Mouse (Mus musculus) midbrain, embryonic 10.5 days (tissue): ENCODE data around the gene Iars2. TPM values are rescaled to one million over a fixed set of nuclear protein-coding genes. Genes with fewer than 3 reads are reported as not detected.

Experiments
- DNase-seq: peaks from one replicate; pipeline ENCODE4 v3.0.0-alpha.2; 2017; ENCODE audit warnings: low spot score
- H3K27ac ChIP-seq: fragments of 300-500 bp; sonication (generic); replicated peaks from 2 replicates; pipeline ENCODE4 v1.5.1; 2016; ENCODE audit warnings: mild to moderate bottlenecking
- H3K27me3 ChIP-seq: fragments of 300-500 bp; sonication (generic); 2 replicates; pipeline ENCODE4 v1.6.1; 2016; ENCODE audit warnings: low read depth, mild to moderate bottlenecking; ENCODE audit not compliant: poor library complexity, severe bottlenecking
- H3K36me3 ChIP-seq: fragments of 300-500 bp; sonication (generic); 2 replicates; pipeline ENCODE4 v1.6.1; 2016; ENCODE audit warnings: mild to moderate bottlenecking, moderate library complexity
- H3K4me1 ChIP-seq: fragments of 300-500 bp; sonication (generic); 2 replicates; pipeline ENCODE4 v1.6.1; 2016
- H3K4me3 ChIP-seq: fragments of 300-500 bp; sonication (generic); 2 replicates; pipeline ENCODE4 v1.5.1; 2016; ENCODE audit warnings: mild to moderate bottlenecking, moderate library complexity
- H3K9me3 ChIP-seq: fragments of 300-500 bp; sonication (generic); replicated peaks from 2 replicates; pipeline ENCODE4 v1.6.1; 2016; ENCODE audit warnings: mild to moderate bottlenecking
- WGBS: fragments of 180-500 bp; shearing (Covaris S2); methylation state at CpG from one replicate; pipeline ENCODE4 v1.1.7; 2016; 5-methylcytosine and 5-hydroxymethylcytosine counted together
- polyA plus RNA-seq: library from polyadenylated mRNA; unstranded; fragments of >200 nt; fragmentation: Nextera tagmentation; extraction: Ambion mirVana; gene quantifications from 2 replicates; pipeline ENCODE4 v1.2.1, GENCODE M21; 2016

Iars2 gene
- polyA plus RNA-seq, 1 experiment from 2014 or later: 25.7 TPM

DNA sequence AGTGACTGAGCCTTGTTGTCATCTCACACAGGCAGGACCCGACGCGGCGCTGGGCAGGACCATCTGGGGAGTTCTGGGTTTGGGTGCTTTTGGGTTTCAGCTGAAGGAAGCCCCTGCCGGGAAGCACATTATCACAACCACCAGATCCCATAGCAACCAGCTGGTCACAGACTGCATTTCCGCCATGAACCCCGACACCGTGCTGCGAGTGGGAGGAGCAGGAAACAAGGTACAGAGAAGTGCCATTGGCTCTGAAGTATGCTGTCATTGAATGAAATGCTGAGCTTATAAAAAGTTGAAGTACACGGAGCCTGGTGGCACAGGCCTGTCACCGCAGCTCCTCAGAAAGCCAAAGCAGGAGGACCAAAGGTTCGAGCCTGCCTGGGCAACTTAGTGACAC lies 23.0 kb upstream of the Iars2 start:
- Histone ChIP-seq H3K9me3 (no peaks in the 10 kb centered on the region), H3K4me1 (no peaks in the 10 kb centered on the region), H3K36me3 (peaks cover 94% of the 10 kb centered on the region), H3K27me3 (no peaks in the 10 kb centered on the region), H3K27ac (no peak overlapping the region), H3K4me3 (no peak overlapping the region)
- 92% methylated on average over 12 of the region's 12 CpGs for whole genome bisulfite sequencing
- no peak for DNase-seq

DNA sequence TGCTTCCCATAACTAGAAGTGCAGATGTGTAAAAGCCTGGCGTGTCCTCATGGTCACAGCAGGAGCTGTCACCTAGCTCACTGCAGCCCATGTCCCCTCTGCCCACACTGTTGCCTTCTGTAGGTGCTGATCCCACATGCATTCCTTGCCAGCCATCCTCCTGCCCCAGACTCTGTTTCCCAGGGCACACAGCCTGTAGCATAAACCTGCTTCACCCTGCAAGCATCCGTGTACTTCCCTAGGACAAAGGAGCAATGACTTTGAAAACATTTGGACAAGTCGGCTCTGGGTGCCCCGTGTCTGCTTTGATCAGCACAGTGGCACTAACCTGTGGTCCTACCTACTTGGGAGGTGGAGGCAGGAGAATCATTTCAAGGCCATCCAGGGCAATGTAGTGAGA lies 21.4 kb upstream of the Iars2 start:
- Histone ChIP-seq H3K9me3 (no peaks in the 10 kb centered on the region), H3K27me3 (no peaks in the 10 kb centered on the region), H3K4me3 (no peak overlapping the region), H3K27ac (no peak overlapping the region), H3K4me1 (no peaks in the 10 kb centered on the region), H3K36me3 (peaks cover 95% of the 10 kb centered on the region)
- 96% methylated on average over 4 of the region's 4 CpGs for WGBS
- DNase-seq: no peak

DNA sequence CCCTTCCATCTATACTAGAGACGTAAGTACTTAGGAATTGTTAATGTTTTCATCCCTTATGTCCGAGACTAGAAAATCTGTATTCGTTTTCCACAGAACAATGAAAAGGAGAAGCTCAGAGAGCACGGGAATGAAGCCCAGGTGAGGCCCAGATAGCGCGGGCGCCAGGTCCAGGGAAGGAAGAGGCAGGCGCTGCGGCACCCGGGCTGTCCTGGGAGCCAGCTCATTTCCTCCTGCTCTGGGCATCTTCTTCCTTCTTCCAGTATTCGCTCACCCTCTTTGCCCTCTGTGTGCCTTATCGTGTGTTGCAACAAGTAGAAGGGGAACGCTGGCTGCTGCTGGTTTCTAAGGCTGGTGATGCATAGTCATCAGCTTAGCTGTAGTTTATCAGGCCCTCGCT lies 20.5 kb upstream of the Iars2 start:
- H3K36me3 ChIP-seq: peaks cover 95% of the 10 kb centered on the region
- H3K4me3 ChIP-seq: no peak overlapping the region
- no peaks in the 10 kb centered on the region for H3K4me1 ChIP-seq
- H3K27ac ChIP-seq: no peak overlapping the region
- no peak for DNase-seq
- no peaks in the 10 kb centered on the region for H3K27me3 ChIP-seq
- H3K9me3 ChIP-seq: no peaks in the 10 kb centered on the region
- 92% methylated on average over 14 of the region's 14 CpGs for WGBS

GRCm38 (mm10) chr1:185346188-185346587 lies 17.0 kb upstream of the Iars2 start:
- Histone ChIP-seq H3K27ac (no peak overlapping the region), H3K36me3 (peaks cover 100% of the 10 kb centered on the region), H3K4me1 (no peaks in the 10 kb centered on the region), H3K9me3 (no peaks in the 10 kb centered on the region), H3K27me3 (no peaks in the 10 kb centered on the region), H3K4me3 (no peak overlapping the region)
- no peak for DNase-seq
- WGBS: 80% methylated on average over 10 of the region's 10 CpGs

GRCm38 (mm10) chr1:185343422-185343821 lies 14.2 kb upstream of the Iars2 start:
- Histone ChIP-seq H3K9me3 (no peaks in the 10 kb centered on the region), H3K27me3 (no peaks in the 10 kb centered on the region), H3K4me1 (no peaks in the 10 kb centered on the region), H3K36me3 (peaks cover 98% of the 10 kb centered on the region), H3K4me3 (no peak overlapping the region), H3K27ac (no peak overlapping the region)
- no peak for DNase-seq
- 86% methylated on average over 8 of the region's 8 CpGs for WGBS

- no peak for DNase-seq
- 96% methylated on average over 4 of the region's 4 CpGs for WGBS
- H3K27ac ChIP-seq: no peak overlapping the region
- H3K9me3 ChIP-seq: no peaks in the 10 kb centered on the region
- H3K4me3 ChIP-seq: no peak overlapping the region
- no peaks in the 10 kb centered on the region for H3K4me1 ChIP-seq
- no peaks in the 10 kb centered on the region for H3K27me3 ChIP-seq
- H3K36me3 ChIP-seq: peaks cover 95% of the 10 kb centered on the region
These were observed 13.2 kb upstream of the Iars2 start for GRCm38 (mm10) chr1:185342441-185342840.

DNA sequence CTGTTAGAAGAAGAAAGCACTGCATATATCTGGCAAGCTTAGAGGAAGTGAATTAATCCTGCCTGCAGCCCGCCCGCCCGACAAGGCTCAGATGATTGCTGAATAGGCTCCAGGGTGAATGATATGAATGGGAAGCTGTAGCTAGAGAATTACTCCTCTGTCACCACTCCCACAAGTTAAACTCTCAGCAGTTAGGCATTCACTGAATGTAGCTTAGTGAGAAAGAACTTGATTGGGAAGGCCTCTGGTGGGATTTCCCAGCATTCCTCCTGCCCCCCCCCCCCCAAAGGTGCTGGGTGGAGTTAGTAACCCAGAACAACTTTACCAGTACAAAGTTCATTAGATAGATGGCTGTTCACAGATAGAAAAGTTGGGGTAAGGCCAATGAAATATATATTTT lies 7.3 kb upstream of the Iars2 start:
- Histone ChIP-seq H3K27ac (no peak overlapping the region), H3K27me3 (no peaks in the 10 kb centered on the region), H3K4me1 (peaks cover 40% of the 10 kb centered on the region), H3K36me3 (peaks cover 43% of the 10 kb centered on the region), H3K9me3 (no peaks in the 10 kb centered on the region), H3K4me3 (no peak overlapping the region)
- DNase-seq: no peak
- 46% methylated on average over 3 of the region's 3 CpGs for WGBS

DNA sequence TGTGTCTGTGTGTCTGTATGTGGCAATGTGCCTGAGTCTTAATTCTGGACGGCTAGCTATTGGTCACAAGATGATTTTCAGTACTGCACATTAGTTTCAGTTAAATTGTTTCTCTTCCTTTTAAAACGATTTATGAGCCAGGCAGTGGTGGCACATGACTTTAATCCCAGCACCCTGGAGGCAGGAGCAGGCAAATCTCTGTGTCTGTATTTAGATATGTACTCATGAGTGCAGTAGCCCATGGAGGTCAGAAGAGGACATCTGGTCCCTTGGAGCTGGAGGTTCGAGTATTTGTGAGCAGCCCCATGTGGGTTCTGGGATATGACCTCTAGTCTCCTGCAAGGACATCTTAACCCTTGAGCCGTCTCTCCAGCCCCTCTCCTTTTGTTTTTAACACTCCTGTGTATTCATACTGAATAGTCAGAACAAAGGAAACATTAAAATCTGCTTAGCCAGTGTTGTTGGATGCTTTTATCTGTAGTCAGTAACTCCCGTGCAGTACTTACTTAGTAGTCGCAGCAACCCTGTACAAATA lies 6.1 kb upstream of the Iars2 start:
- Histone ChIP-seq H3K27ac (no peak overlapping the region), H3K4me3 (no peak overlapping the region)

GRCm38 (mm10) chr1:185334136-185334535 lies 4.9 kb upstream of the Iars2 start:
- Histone ChIP-seq H3K9me3 (no peaks in the 10 kb centered on the region), H3K4me3 (no peak overlapping the region), H3K36me3 (peaks cover 20% of the 10 kb centered on the region), H3K27ac (no peak overlapping the region), H3K4me1 (peaks cover 48% of the 10 kb centered on the region), H3K27me3 (no peaks in the 10 kb centered on the region)
- WGBS: 93% methylated on average over 4 of the region's 4 CpGs
- no peak for DNase-seq

More for the DNA sequence above, 6.1 kb upstream of the Iars2 start:
- H3K36me3 ChIP-seq: peaks cover 31% of the 10 kb centered on the region
- no peak for DNase-seq
- 74% methylated on average over 6 of the region's 6 CpGs for WGBS
- H3K9me3 ChIP-seq: no peaks in the 10 kb centered on the region
- H3K4me1 ChIP-seq: peaks cover 40% of the 10 kb centered on the region
- no peaks in the 10 kb centered on the region for H3K27me3 ChIP-seq

- 96% methylated on average over 5 of the region's 5 CpGs for WGBS
- no peaks in the 10 kb centered on the region for H3K9me3 ChIP-seq
- DNase-seq: no peak
- H3K4me1 ChIP-seq: peaks cover 50% of the 10 kb centered on the region
- H3K27ac ChIP-seq: no peak overlapping the region
- H3K36me3 ChIP-seq: peaks cover 16% of the 10 kb centered on the region
- no peaks in the 10 kb centered on the region for H3K27me3 ChIP-seq
- no peak overlapping the region for H3K4me3 ChIP-seq
These were observed 4.5 kb upstream of the Iars2 start for GRCm38 (mm10) chr1:185333651-185334050.

DNA sequence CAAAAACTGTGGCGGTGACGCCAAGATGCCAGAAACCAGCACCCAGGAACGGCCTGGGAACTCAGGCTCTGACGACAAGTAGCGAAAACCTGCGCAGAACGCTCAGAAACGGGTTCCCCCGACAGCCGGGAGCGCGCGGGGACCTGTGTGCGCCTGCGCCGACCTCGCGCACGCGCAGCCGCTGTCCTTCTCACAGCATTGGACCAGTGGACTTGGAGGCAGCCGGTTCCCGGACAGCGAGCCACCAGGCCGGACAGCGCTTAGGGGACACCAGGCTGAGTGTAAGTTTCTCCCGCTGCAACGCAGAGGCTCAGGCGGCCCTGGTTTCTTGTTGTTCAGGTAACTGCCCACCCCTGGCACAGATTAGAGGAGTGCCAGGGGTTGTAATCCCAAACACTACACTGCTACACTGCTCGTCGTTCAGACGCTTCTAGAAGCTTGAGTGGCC lies 2.8 kb upstream of the Iars2 start, which contains the start of gene Bpnt1:
Gene Bpnt1 (plus strand): TSS at position 167 of the 448 bp plus-strand sequence.
- no peaks in the 10 kb centered on the region for H3K9me3 ChIP-seq
- WGBS: under 1% methylated on average over 32 of the region's 32 CpGs
- H3K4me3 ChIP-seq: peak within 1 kb of the TSS; percentile 60
- peaks cover 8% of the 10 kb centered on the region for H3K36me3 ChIP-seq
- H3K4me1 ChIP-seq: peaks cover 55% of the 10 kb centered on the region
- peak within 1 kb of the TSS; percentile 83 for H3K27ac ChIP-seq
- DNase-seq: peak; percentile 90
- no peaks in the 10 kb centered on the region for H3K27me3 ChIP-seq

- H3K27ac ChIP-seq: peak overlapping the region; percentile 83; the same call in 1 of the 2 replicates
- H3K36me3 ChIP-seq: peaks cover 14% of the 10 kb centered on the region
- DNase-seq: no peak
- H3K4me3 ChIP-seq: peak overlapping the region; percentile 60
- no peaks in the 10 kb centered on the region for H3K27me3 ChIP-seq
- no peaks in the 10 kb centered on the region for H3K9me3 ChIP-seq
- H3K4me1 ChIP-seq: peaks cover 50% of the 10 kb centered on the region
- WGBS: 56% methylated on average over 5 of the region's 5 CpGs
These were observed 2.2 kb upstream of the Iars2 start for GRCm38 (mm10) chr1:185331364-185331763.

- Histone ChIP-seq H3K4me3 (peak overlapping the region; percentile 95), H3K36me3 (peaks cover 28% of the 10 kb centered on the region), H3K27me3 (no peaks in the 10 kb centered on the region), H3K27ac (peak overlapping the region; percentile 97; the same call in 1 of the 2 replicates), H3K4me1 (peaks cover 36% of the 10 kb centered on the region), H3K9me3 (no peaks in the 10 kb centered on the region)
- 94% methylated on average over 8 of the region's 8 CpGs for WGBS
- no peak for DNase-seq
These were observed 655 bp upstream of the Iars2 start for GRCm38 (mm10) chr1:185329851-185330250.
